Mouse (Mus musculus): Measurements from ENCODE around the gene Fbxw26. TPM values are rescaled to one million over a fixed set of nuclear protein-coding genes. Genes with fewer than 3 reads are reported as not detected.
"Not testable (repeated sequence)": the region's sequence is repeated elsewhere in the genome, so short reads cannot be mapped to it uniquely, and the experiment has no call there.

Gene Fbxw26
- polyA plus RNA-seq (2012; ENCODE audit: insufficient read depth, insufficient read length, low replicate concordance, missing spikeins): not detected in 2 replicates

DNA sequence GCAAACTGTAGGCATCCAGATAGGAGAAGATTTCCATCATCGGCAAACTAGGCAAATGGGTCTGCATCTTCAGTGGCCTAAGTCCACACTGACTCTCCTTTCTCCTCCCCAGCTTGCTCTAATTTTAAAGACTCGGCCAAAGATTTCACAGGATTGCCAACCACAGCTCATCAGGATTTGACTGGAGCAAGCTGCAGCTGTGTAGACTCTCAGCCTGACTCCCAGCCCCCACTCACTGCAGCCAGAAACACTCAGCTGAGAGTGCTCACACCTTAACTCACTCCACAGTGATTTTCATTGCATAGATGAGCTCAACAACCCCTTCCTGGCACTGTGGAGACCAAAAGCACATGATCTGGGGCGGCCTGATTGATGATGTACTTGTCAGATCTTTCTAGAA is at the start of gene Fbxw26:
TSS of gene Fbxw26 (minus strand) at position 101 of the 400 bp plus-strand sequence.
- not testable (repeated sequence) for H3K27ac ChIP-seq (ENCODE audit: insufficient read depth, low read depth, low read length); H3K4me1 ChIP-seq (ENCODE audit: control insufficient read depth, insufficient read depth, low read length); H3K4me3 ChIP-seq (ENCODE audit: insufficient read depth, low read depth, low read length)
- 85% methylated on average over 3 of the region's 3 CpGs for WGBS

DNA sequence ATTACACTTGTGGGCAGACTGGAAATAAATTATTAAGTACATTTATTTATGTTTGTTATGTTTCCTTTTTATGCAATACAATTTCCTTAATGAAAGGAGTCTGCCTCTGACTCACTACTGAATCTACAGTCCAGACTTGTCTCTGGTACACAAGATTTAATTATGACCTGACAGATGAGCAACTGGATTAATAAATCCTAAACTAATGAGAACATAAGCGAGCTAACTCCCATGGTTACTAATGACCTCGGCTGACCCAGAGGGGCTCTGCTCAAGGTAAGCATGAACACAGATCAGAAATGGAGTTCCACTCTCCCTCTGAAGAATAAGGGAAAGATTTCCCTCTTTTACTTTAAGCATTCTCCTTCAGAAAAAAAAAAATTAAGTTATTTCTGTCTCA is 49.3 kb upstream of the Fbxw26 start:
- TF ChIP-seq CTCF (IDR thresholded peaks at IDR 0.05; ENCODE audit: insufficient read depth, low read depth, low read length) (no peak), POLR2A (IDR thresholded peaks at IDR 0.05; ENCODE audit: insufficient read depth, low read depth, low read length) (no peak)
- H3K4me1 ChIP-seq (ENCODE audit: control insufficient read depth, insufficient read depth, low read length): no peaks in the 10 kb centered on the region
- WGBS: 63% methylated on average over 2 of the region's 2 CpGs
- H3K27ac ChIP-seq (ENCODE audit: insufficient read depth, low read depth, low read length): no peak overlapping the region
- H3K4me3 ChIP-seq (ENCODE audit: insufficient read depth, low read depth, low read length): no peak overlapping the region

DNA sequence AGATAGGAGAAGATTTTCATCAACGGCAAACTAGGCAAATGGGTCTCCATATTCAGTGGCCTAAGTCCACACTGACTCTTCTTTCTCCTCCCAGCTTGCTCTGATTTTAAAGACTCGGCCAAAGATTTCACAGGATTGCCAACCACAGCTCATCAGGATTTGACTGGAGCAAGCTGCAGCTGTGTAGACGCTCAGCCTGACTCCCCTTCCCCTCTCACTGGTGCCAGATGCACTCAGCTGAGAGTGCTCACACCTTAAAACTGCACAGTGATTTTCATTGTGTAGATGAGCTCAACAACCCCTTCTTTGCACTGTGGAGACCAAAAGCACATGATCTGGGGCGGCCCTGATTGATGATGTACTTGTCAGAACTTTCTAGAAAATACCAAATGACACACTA is 44.7 kb upstream of the Fbxw26 start, which contains the start of gene Fbxw27:
TSS of gene Fbxw27 (minus strand) at position 101 of the 400 bp plus-strand sequence.
- not testable (repeated sequence) for H3K4me3 ChIP-seq (ENCODE audit: insufficient read depth, low read depth, low read length); H3K27ac ChIP-seq (ENCODE audit: insufficient read depth, low read depth, low read length); H3K4me1 ChIP-seq (ENCODE audit: control insufficient read depth, insufficient read depth, low read length)
- WGBS: 80% methylated on average over 4 of the region's 4 CpGs

DNA sequence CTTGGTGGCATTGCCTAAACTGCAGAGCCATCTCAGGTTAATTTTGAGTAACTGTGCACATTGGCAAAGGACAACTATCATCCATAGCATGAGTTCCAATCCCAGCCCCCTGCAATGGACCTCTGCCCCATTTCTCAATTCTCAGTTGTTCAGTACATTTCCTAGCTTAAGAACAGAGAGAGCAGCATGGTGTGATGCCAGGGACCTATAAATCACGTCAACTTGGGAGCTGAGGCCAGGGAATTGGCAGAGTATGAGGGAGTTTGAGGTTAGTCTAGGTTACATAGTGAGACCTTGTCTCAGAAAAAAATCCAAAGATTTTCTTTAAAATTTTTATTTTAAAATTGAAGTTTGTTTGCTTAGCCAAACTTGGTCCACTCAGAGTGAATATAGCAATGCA is 21.0 kb upstream of the Fbxw26 start:
- not testable (repeated sequence) for H3K27ac ChIP-seq (ENCODE audit: insufficient read depth, low read depth, low read length); H3K4me1 ChIP-seq (ENCODE audit: control insufficient read depth, insufficient read depth, low read length); H3K4me3 ChIP-seq (ENCODE audit: insufficient read depth, low read depth, low read length)
- 73% methylated on average over 1 of the region's 1 CpGs for WGBS

DNA sequence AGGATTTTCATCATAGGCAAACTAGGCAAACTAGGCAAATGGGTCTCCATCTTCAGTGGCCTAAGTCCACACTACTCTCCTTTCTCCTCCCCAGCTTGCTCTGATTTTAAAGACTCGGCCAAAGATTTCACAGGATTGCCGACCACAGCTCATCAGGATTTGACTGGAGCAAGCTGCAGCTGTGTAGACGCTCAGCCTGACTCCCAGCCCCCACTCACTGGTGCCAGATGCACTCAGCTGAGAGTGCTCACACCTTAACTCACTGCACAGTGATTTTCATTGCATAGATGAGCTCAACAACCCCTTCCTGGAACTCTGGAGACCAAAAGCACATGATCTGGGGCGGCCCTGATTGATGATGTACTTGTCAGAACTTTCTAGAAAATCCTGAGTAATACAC is 43.3 kb downstream of the Fbxw26 start, which contains the start of gene Fbxw18:
TSS of gene Fbxw18 (minus strand) at position 101 of the 400 bp plus-strand sequence.
- WGBS: 74% methylated on average over 4 of the region's 4 CpGs
- H3K4me1 ChIP-seq (ENCODE audit: control insufficient read depth, insufficient read depth, low read length); H3K4me3 ChIP-seq (ENCODE audit: insufficient read depth, low read depth, low read length); H3K27ac ChIP-seq (ENCODE audit: insufficient read depth, low read depth, low read length): not testable (repeated sequence)

DNA sequence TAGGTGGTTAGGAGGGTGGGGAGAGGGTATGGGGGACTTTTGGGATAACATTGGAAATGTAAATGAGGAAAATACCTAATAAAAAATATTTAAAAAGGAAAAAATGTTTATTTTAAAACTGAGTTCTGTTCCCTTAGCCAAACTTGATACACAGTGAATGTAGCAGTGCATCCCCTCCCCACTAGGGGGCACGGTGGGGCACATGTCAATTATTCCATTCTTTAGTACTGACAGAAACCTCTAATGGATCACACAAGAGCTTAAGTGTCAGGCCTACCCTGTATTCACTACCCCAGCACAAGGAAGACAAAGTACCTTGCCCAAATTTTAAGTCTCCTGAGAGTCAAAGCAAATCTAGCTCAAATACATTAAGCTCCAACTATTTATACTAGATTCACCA is 60.6 kb downstream of the Fbxw26 start:
- Histone ChIP-seq H3K4me1 (ENCODE audit: control insufficient read depth, insufficient read depth, low read length) (no peaks in the 10 kb centered on the region), H3K4me3 (ENCODE audit: insufficient read depth, low read depth, low read length) (no peak overlapping the region), H3K27ac (ENCODE audit: insufficient read depth, low read depth, low read length) (no peak overlapping the region)
- TF ChIP-seq CTCF (IDR thresholded peaks at IDR 0.05; ENCODE audit: insufficient read depth, low read depth, low read length) (no peak), POLR2A (IDR thresholded peaks at IDR 0.05; ENCODE audit: insufficient read depth, low read depth, low read length) (no peak)
- WGBS: 0% methylated on average over 1 of the region's 1 CpGs

Other genes starting within 250 kb of the Fbxw26 start
- not detected in 2 replicates for gene Fbxw15, start 177.8 kb downstream of the Fbxw26 start, polyA plus RNA-seq (2012; ENCODE audit: insufficient read depth, insufficient read length, low replicate concordance, missing spikeins)
- not detected in 2 replicates for gene Fbxw24, start 120.0 kb downstream of the Fbxw26 start, polyA plus RNA-seq (2012; ENCODE audit: insufficient read depth, insufficient read length, low replicate concordance, missing spikeins)
- gene Fbxw25, start 81.4 kb downstream of the Fbxw26 start, polyA plus RNA-seq (2012; ENCODE audit: insufficient read depth, insufficient read length, low replicate concordance, missing spikeins): not detected in 2 replicates
- not detected in 2 replicates for gene Fbxw18, start 43.4 kb downstream of the Fbxw26 start, polyA plus RNA-seq (2012; ENCODE audit: insufficient read depth, insufficient read length, low replicate concordance, missing spikeins)
- not detected in 2 replicates for gene Fbxw27, start 44.6 kb upstream of the Fbxw26 start, polyA plus RNA-seq (2012; ENCODE audit: insufficient read depth, insufficient read length, low replicate concordance, missing spikeins)
- not detected in 2 replicates for gene Spink8, start 66.2 kb upstream of the Fbxw26 start, polyA plus RNA-seq (2012; ENCODE audit: insufficient read depth, insufficient read length, low replicate concordance, missing spikeins)
- gene Nme6, start 86.7 kb upstream of the Fbxw26 start, polyA plus RNA-seq (2012; ENCODE audit: insufficient read depth, insufficient read length, low replicate concordance, missing spikeins): not detected in 2 replicates
- gene Camp, start 103.5 kb upstream of the Fbxw26 start, polyA plus RNA-seq (2012; ENCODE audit: insufficient read depth, insufficient read length, low replicate concordance, missing spikeins): not detected in 2 replicates
- not detected in 2 replicates for gene Cdc25a, start 129.5 kb upstream of the Fbxw26 start, polyA plus RNA-seq (2012; ENCODE audit: insufficient read depth, insufficient read length, low replicate concordance, missing spikeins)
- gene Map4, start 185.4 kb upstream of the Fbxw26 start, polyA plus RNA-seq (2012; ENCODE audit: insufficient read depth, insufficient read length, low replicate concordance, missing spikeins): 93.0 and 647 TPM in 2 replicates

All from olfactory bulb, adult 2 months (tissue).